Mouse (Mus musculus): ENCODE results near the gene Sbf1. TPM values are rescaled to one million over a fixed set of nuclear protein-coding genes. Genes with fewer than 3 reads are reported as not detected.

Gene Sbf1
- polyA plus RNA-seq (2012; rRNA removed; ENCODE audit: low replicate concordance), result 309 and 314 TPM in 2 replicates

GRCm38 (mm10) chr15:89315190-89315731, at the start of gene Sbf1:
Gene Sbf1 (minus strand): TSS chr15:89315311.

GRCm38 (mm10) chr15:89355241-89356187, 40.4 kb upstream of the Sbf1 start, which contains the start of the genes Lmf2 and Ncaph2:
Gene Lmf2 (minus strand): TSS chr15:89355659.
Gene Ncaph2 (plus strand): TSS chr15:89355719.

GRCm38 (mm10) chr15:89334271-89334670, 19.2 kb upstream of the Sbf1 start, which contains the start of gene Miox:
Gene Miox (plus strand): TSS chr15:89334398.

DNA sequence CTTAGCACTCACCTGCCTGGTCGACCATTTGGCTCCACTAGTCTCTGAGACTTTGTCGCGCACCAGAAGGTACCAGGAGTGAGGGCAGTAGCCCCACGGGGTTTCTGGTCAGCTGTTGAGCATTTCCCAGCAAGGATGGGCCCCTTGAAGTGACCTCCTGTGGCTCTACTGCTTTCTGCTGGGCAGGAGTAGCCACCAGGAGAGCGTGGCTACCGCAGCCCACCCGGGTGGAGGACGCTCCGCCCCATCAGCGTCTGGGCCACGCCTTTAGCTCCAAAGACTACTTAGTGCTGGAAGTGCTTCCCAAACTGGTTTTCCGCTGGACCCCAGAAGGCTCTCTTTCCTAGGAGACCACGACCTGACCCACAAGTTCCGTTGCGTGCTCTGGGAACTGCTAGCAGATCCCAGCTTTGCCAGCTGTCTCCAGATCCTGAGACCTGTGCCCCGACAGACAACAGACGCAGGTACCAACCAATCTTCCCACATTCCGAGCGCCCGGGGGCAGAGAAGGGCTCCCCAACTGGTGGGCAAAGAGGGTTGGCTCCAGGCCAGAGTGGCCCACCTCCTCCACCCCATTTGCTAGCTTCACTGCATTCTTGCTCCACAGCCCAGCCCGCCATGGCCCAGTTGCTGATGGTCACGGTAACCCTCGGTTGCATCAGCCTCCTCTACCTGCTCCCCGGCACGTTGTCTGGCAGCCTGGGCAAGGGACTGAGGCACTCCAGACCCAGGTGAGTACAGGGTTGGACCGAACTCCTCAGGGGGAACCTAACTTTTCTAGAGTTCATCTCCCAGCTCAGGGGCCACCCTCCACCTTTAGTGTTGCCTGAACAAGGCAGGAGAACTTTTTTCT, 7.8 kb upstream of the Sbf1 start, which contains the start of gene Adm2:
TSS of gene Adm2 (plus strand) at position 51 of the 853 bp plus-strand sequence.

Other genes starting within 250 kb of the Sbf1 start
- 45.0 and 62.8 TPM in 2 replicates for gene Trabd, start 240.2 kb downstream of the Sbf1 start, polyA plus RNA-seq (2012; rRNA removed; ENCODE audit: low replicate concordance)
- gene Selenoo, start 226.2 kb downstream of the Sbf1 start, polyA plus RNA-seq (2012; rRNA removed; ENCODE audit: low replicate concordance), result 52.7 and 67.8 TPM in 2 replicates
- 33.0 and 35.5 TPM in 2 replicates for gene Tubgcp6, start 192.2 kb downstream of the Sbf1 start, polyA plus RNA-seq (2012; rRNA removed; ENCODE audit: low replicate concordance)
- 57.4 and 63.6 TPM in 2 replicates for gene Hdac10, start 186.6 kb downstream of the Sbf1 start, polyA plus RNA-seq (2012; rRNA removed; ENCODE audit: low replicate concordance)
- 14.0 and 43.9 TPM in 2 replicates for gene Mapk12, start 174.6 kb downstream of the Sbf1 start, polyA plus RNA-seq (2012; rRNA removed; ENCODE audit: low replicate concordance)
- 15.6 and 21.0 TPM in 2 replicates for gene Mapk11, start 165.7 kb downstream of the Sbf1 start, polyA plus RNA-seq (2012; rRNA removed; ENCODE audit: low replicate concordance)
- gene Plxnb2, start 134.5 kb downstream of the Sbf1 start, polyA plus RNA-seq (2012; rRNA removed; ENCODE audit: low replicate concordance), result 106 and 146 TPM in 2 replicates
- 23.7 and 25.8 TPM in 2 replicates for gene Dennd6b, start 118.8 kb downstream of the Sbf1 start, polyA plus RNA-seq (2012; rRNA removed; ENCODE audit: low replicate concordance)
- 133 and 457 TPM in 2 replicates for gene Ppp6r2, start 103.8 kb downstream of the Sbf1 start, polyA plus RNA-seq (2012; rRNA removed; ENCODE audit: low replicate concordance)
- 1.6 and 3.6 TPM in 2 replicates for gene Adm2, start 7.4 kb upstream of the Sbf1 start, polyA plus RNA-seq (2012; rRNA removed; ENCODE audit: low replicate concordance)
- 0.23 and 0.49 TPM in 2 replicates for gene Miox, start 19.1 kb upstream of the Sbf1 start, polyA plus RNA-seq (2012; rRNA removed; ENCODE audit: low replicate concordance)
- gene Lmf2, start 40.3 kb upstream of the Sbf1 start, polyA plus RNA-seq (2012; rRNA removed; ENCODE audit: low replicate concordance), result 51.5 and 67.3 TPM in 2 replicates
- gene Ncaph2, start 40.4 kb upstream of the Sbf1 start, polyA plus RNA-seq (2012; rRNA removed; ENCODE audit: low replicate concordance), result 133 and 153 TPM in 2 replicates
- 38.4 and 47.4 TPM in 2 replicates for gene Sco2, start 58.5 kb upstream of the Sbf1 start, polyA plus RNA-seq (2012; rRNA removed; ENCODE audit: low replicate concordance)
- gene Tymp, start 61.7 kb upstream of the Sbf1 start, polyA plus RNA-seq (2012; rRNA removed; ENCODE audit: low replicate concordance), result 1.5 and 10.2 TPM in 2 replicates
- gene Odf3b, start 64.0 kb upstream of the Sbf1 start, polyA plus RNA-seq (2012; rRNA removed; ENCODE audit: low replicate concordance), result 5.0 TPM in 2 replicates
- 0.02 TPM in 1 of 2 replicates, not detected in the other for gene Klhdc7b, start 69.6 kb upstream of the Sbf1 start, polyA plus RNA-seq (2012; rRNA removed; ENCODE audit: low replicate concordance)
- gene Syce3, start 95.2 kb upstream of the Sbf1 start, polyA plus RNA-seq (2012; rRNA removed; ENCODE audit: low replicate concordance), result not detected in 2 replicates
- 40.4 and 302 TPM in 2 replicates for gene Cpt1b, start 110.6 kb upstream of the Sbf1 start, polyA plus RNA-seq (2012; rRNA removed; ENCODE audit: low replicate concordance)
- 0.65 and 1.2 TPM in 2 replicates for gene C730034F03Rik, start 114.3 kb upstream of the Sbf1 start, polyA plus RNA-seq (2012; rRNA removed; ENCODE audit: low replicate concordance)
- 1.0 and 5.6 TPM in 2 replicates for gene Gm44502, start 114.4 kb upstream of the Sbf1 start, polyA plus RNA-seq (2012; rRNA removed; ENCODE audit: low replicate concordance)
- gene Chkb, start 114.6 kb upstream of the Sbf1 start, polyA plus RNA-seq (2012; rRNA removed; ENCODE audit: low replicate concordance), result 59.4 and 73.3 TPM in 2 replicates
- 0.07 and 0.10 TPM in 2 replicates for gene Mapk8ip2, start 138.6 kb upstream of the Sbf1 start, polyA plus RNA-seq (2012; rRNA removed; ENCODE audit: low replicate concordance)
- 60.5 and 78.3 TPM in 2 replicates for gene Arsa, start 162.1 kb upstream of the Sbf1 start, polyA plus RNA-seq (2012; rRNA removed; ENCODE audit: low replicate concordance)
- gene Shank3, start 184.3 kb upstream of the Sbf1 start, polyA plus RNA-seq (2012; rRNA removed; ENCODE audit: low replicate concordance), result 29.5 and 55.8 TPM in 2 replicates